Mouse (Mus musculus) gastrocnemius, adult 2 months (tissue): Measurements from ENCODE around the gene Kdm2a. TPM values are rescaled to one million over a fixed set of nuclear protein-coding genes. Genes with fewer than 3 reads are reported as not detected.
A peak's percentile ranks its signal among the peaks of the same experiment; 100 is the strongest.

Experiments
- DNase-seq: peaks from one replicate; pipeline ENCODE4 v3.0.0; 2022
- H3K27ac ChIP-seq: fragments of 200-600 bp; 2 replicates; pipeline ENCODE4 v1.8.1; 2022; ENCODE audit warnings: mild to moderate bottlenecking
- H3K4me3 ChIP-seq: fragments of 200-600 bp; 2 replicates; pipeline ENCODE4 v1.8.1; 2022; ENCODE audit warnings: mild to moderate bottlenecking, moderate library complexity
- CTCF ChIP-seq: fragments of 200-600 bp; IDR thresholded peaks from 2 replicates; pipeline ENCODE4 v1.8.1; 2022; ENCODE audit warnings: antibody characterized with exemption, mild to moderate bottlenecking, moderate library complexity
- intact Hi-C: fragments of 180-260 bp; cut with DNase I; formaldehyde crosslinking; loops from one replicate; pipeline ENCODE4 v1.15.1; 2025
- total RNA-seq, 2 experiments: library from RNA; stranded (reverse); gene quantifications; 2 replicates each; pipeline ENCODE4 v1.2.3; 2021

The Kdm2a gene
- total RNA-seq, 2 experiments from 2014 or later, result 39.1 to 39.7 TPM

DNA sequence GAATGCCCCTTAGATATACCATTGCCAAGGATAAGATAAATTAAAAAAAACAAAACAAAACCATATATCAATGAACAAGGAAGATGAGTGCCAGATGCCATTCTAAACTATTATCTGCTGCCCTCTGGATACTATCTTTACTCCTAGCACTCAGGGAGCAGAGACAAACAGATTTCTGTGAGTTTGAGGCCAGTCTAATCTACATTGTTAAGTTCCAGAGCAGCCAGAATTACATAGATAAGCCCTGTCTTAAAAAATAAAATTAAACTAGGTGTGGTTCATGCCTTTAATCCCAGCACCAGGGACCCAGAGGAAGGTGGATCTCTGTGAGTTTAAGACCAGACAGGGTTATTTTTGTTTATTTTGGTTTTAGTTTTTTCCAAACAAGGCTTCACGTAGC, 51.6 kb downstream of the Kdm2a start:
- TF ChIP-seq CTCF, result no peak
- no peak overlapping the region for H3K4me3 ChIP-seq
- no peak overlapping the region for H3K27ac ChIP-seq
- DNase-seq, result no peak
- intact Hi-C loops, result no loop called here

DNA sequence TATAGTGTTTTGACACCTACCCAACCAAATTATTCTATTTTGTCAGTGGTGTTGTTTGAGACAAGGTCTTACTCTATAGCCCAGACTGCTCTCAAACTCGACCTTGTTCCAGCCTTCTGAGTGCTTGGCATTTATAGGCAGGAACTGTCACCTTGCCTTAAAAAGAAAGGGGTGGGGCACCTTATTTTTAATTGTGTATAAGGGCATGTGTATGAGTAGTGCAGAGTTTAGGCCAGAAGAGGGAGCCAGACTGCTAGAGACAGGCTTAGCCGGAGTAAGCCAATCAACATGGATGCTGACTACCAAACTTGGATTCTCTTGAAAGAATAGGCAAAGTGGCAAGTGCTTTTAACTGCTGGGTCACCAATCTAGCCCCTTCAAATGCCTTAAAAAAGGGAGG, 59.9 kb downstream of the Kdm2a start:
- TF ChIP-seq CTCF, result peak; percentile 87
- no peak overlapping the region for H3K4me3 ChIP-seq
- intact Hi-C loops, result loop anchor here (2.0 to 5.0 kb wide), 2 partner anchors 44 to 79 kb away; no protein-coding TSS in a partner anchor
- peak; percentile 66 for DNase-seq
- H3K27ac ChIP-seq, result 0 out of 2 replicates have a peak overlapping the region, but pooled peaks have one; percentile 3

DNA sequence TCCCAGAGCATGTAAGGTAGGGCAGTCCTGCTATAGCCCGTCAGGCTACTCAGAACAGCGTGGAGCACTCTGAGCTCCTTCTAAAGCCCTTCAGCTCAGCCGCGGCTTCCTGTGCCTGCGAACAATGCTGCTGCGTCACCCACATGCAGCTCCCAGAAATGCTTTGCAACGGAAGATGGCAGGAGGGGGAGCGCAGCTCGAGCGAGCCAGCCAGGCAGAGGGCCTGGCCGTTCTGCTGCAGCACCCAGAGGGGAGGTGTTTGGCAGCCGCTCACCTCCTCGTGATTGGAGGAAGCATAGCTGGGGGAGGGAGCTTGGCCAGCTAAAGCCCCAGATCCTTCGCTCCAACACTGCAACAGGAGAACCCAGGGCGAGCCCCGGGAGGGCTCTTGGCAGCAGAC, 64.3 kb downstream of the Kdm2a start:
- peak; percentile 15; the same call in 1 of the 2 replicates for TF ChIP-seq CTCF
- intact Hi-C loops, result loop anchor here (5.0 kb wide), 1 partner anchor 64 kb away; the partner anchor contains the start of gene Kdm2a

DNA sequence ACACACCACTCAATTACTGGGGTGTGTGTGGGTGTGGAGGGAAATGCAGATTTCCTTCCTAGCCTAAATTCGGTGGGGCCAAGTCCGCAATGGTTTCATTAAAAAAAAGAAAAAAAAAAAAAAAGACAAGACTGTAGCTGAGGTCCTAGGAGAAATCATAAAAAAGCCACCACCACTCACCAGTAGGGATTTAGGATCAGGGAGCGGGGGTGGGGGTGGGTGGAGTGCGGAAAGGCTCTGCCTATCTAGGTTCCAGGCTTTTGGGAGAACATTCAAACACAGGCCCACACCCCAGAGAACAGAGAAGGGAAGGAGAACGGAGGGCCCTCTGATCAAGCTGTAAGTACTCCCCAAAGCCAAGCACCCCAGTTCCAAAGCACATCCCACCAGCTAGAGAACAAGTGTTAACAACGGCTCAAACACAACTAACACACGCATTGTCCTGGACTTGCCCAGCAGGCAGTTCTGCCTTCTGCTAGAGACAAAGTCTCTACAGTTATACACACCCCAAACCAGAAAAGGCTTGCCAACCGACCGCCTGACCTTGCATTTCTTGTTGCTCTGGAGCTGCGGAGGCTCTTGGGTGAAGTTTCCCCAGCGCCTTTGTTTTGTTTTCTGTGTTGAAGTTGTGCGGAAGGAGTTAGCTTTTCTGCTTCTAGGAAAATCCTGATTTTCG, 64.8 kb downstream of the Kdm2a start:
- Histone ChIP-seq H3K27ac (peak overlapping the region; percentile 93), H3K4me3 (peak overlapping the region; percentile 87)
- intact Hi-C loops, result loop anchor here (5.0 kb wide), 1 partner anchor 64 kb away; the partner anchor contains the start of gene Kdm2a
- no peak for TF ChIP-seq CTCF
- DNase-seq, result peak; percentile 53

More for the DNA sequence above, 64.3 kb downstream of the Kdm2a start:
- H3K4me3 ChIP-seq, result peak overlapping the region; percentile 87
- DNase-seq, result peak; percentile 98
- peak overlapping the region; percentile 93 for H3K27ac ChIP-seq

DNA sequence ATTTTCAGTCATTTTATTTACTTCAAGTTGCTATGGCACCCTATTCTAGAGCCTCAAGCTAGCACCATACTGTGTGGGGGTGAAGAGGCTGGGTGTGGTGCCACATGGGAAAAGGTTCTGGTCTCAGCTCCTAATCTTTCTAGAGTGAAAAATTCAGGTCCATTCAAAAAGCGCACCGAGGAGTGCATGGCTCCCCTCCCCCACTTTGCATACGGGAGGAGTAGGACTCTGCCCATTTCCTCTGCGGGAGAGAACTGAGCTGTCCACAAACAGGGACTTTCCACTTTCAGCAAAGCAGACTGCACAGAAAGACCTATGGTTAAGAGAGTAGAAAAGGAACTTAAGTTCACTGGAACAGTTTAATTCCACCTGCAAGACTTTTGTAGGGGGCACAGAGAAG, 65.4 kb downstream of the Kdm2a start:
- intact Hi-C loops, result loop anchor here (5.0 kb wide), 1 partner anchor 65 kb away; the partner anchor contains the start of gene Kdm2a
- H3K4me3 ChIP-seq, result peak overlapping the region; percentile 87
- peak; percentile 47 for DNase-seq
- TF ChIP-seq CTCF, result no peak
- H3K27ac ChIP-seq, result peak overlapping the region; percentile 93

DNA sequence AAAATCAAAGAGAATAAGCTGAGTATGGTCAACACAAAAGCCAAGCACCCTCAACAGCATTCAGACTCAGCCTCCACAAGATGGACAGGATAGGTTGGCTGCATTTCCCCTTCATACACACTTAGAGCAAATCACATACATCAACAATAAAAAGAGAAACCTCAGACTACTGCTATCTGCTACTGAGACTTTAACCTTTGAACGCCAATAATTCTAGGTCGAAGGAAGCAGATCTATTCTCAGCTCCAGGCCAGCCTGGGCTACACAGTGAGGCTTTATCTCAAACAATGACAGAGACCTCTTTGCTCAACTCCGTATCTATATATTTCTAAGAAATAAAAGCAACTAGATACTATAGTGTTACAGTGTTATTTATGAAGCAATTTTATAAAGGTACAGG, 66.8 kb downstream of the Kdm2a start:
- Histone ChIP-seq H3K4me3 (peak overlapping the region; percentile 87; the same call in 1 of the 2 replicates), H3K27ac (no peak overlapping the region)
- TF ChIP-seq CTCF, result no peak
- DNase-seq, result no peak
- intact Hi-C loops, result loop anchor here (5.0 kb wide), 1 partner anchor 66 kb away; the partner anchor contains the start of gene Kdm2a

DNA sequence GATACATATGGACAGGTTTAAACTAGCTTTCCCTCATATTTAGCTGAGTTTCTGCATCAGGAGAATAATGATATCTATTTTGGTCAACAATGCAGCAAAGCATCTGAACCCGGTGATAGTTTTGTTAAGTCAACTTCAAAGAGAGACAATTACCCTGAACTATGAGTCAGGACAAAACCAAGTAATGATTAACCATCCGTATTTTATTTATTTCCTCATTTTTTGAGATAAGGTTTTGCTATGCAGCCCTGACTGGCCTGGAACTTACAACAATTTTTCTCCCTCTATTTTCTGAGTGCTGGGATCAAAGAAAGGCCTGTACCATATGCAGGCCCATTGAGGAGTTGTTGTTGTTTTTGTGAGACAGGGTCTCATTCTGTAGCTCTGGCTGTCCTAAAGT, 67.5 kb downstream of the Kdm2a start:
- no peak for DNase-seq
- Histone ChIP-seq H3K4me3 (no peak overlapping the region), H3K27ac (no peak overlapping the region)
- intact Hi-C loops, result loop anchor here (5.0 kb wide), 1 partner anchor 67 kb away; the partner anchor contains the start of gene Kdm2a
- TF ChIP-seq CTCF, result no peak

DNA sequence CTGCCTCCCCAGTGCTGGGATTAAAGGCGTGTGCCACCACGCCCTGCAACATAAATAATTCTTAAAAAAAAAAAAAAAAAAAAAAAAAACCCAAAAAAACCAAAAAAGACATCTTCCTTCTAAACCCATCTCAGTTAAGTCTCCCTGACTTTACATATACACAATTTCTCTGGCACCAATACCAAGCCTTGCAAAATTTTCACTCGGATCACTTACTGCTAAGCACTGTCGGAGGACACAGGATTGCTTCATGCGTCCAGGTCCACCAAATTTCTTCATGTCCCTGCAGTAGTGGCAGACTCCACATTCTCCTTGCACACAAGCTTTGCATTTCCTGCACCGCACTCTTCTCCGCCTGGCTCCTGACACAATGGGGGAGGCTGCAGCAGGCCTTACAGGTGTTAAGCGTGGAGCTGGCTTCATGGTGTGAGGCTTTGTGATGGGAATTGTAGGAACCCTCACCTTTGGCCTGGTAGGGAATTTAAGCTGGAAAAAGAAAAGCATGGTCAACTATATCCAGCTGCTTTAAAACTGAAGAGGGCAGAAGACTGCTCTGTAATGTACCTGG, 69.3 kb downstream of the Kdm2a start:
- DNase-seq, result no peak
- intact Hi-C loops, result no loop called here
- no peak overlapping the region for H3K4me3 ChIP-seq
- no peak overlapping the region for H3K27ac ChIP-seq
- no peak for TF ChIP-seq CTCF

DNA sequence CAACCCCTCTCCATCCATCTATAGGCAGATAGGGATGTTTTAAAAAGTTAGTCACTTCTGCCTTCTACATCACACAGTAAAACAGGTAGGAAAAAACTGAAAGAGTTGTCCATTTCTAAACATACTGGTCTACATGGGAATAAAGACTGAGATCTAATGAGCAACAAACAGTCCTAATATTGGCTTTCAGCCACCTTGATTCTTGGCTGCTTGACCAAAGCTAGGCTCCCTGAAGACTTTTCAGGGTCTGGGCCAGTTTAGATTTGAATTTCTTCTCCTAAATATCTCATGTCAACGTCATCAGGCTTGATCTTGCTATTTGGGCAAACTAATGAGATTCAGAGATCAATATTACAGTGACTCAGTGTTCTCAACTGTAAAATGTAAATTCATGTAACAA, 71.2 kb downstream of the Kdm2a start:
- peak overlapping the region; percentile 67; the same call in 1 of the 2 replicates for H3K27ac ChIP-seq
- DNase-seq, result no peak
- no peak overlapping the region for H3K4me3 ChIP-seq
- TF ChIP-seq CTCF, result no peak
- intact Hi-C loops, result no loop called here

DNA sequence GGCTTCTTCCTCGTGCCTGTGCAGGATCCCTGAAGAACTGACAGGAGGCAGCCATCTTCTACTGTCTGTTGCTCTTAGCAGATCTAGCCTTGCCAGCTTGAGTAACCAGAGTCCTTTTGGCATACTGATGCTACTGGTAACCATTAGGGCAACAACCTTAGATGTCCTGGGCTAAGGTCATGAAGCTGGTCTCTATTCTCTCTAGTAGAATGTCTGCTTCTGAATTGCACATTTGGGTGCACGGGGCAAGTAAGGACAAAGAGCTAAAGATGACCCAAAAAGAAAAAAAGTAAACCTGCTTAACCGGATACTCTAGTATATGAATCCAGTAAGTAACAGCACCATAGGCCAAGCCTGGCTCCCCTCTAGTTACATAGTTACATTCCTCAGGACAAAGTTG, 72.0 kb downstream of the Kdm2a start:
- DNase-seq, result no peak
- TF ChIP-seq CTCF, result no peak
- intact Hi-C loops, result no loop called here

DNA sequence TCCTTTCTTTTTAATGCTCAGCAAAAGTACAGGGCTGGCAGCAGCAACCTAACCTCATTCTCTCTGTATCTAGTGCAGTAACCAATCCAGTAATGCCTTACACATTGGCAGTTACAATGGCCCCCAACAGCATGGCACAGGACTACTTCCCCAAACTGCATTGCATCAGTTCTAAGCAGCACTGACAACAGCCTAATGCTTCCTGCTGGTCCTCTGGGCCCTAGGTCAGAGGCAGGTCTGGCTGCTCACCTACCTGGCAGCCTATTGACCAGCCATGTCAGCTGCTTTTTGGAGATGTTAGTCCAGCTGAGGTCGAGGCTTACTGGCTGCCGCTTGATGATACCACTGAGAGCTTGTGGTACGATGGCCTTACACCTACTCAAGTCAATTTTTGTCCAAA, 76.0 kb downstream of the Kdm2a start:
- no peak for DNase-seq
- no peak overlapping the region for H3K4me3 ChIP-seq
- intact Hi-C loops, result no loop called here
- no peak for TF ChIP-seq CTCF
- no peak overlapping the region for H3K27ac ChIP-seq

More for the DNA sequence above, 72.0 kb downstream of the Kdm2a start:
- Histone ChIP-seq H3K27ac (peak overlapping the region; percentile 67), H3K4me3 (no peak overlapping the region)

DNA sequence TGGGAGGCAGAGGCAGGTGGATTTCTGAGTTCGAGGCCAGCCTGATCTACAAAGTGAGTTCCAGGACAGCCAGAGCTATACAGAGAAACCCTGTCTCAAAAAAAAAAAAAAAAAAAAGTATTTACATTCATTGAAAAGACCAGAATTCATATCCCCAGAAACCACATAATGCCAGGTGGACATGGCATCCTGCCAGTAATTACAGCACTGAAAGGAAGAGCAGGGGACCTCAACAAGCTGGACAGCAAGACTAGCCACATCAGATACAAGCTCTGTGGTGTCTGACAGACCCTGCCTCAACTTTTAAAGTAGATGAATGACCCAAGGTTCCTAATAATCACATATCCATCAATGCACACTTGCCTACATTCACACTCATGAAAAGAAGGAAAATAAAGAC, 76.5 kb downstream of the Kdm2a start:
- Histone ChIP-seq H3K27ac (no peak overlapping the region), H3K4me3 (no peak overlapping the region)
- intact Hi-C loops, result no loop called here
- no peak for TF ChIP-seq CTCF
- DNase-seq, result no peak

DNA sequence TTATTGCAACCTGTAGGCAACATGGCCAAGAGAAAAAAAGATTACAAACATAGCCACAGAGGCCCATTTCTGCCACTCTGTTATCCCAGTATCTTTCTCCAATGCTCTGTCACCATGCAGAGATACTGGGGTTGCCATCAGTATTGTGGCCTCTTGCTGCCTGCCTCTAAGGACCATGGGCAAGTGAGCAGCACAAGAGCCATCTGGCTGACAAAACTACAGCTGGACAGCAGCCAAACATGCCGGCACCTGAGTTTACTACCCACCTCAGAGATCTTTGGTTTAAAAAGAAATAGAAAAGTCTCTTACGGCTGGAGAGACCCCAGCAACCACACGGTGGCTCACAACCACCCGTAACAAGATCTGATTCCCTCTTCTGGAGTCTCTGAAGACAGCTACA, 78.8 kb downstream of the Kdm2a start:
- H3K27ac ChIP-seq, result no peak overlapping the region
- no peak overlapping the region for H3K4me3 ChIP-seq
- intact Hi-C loops, result no loop called here

More for the DNA sequence above, 78.8 kb downstream of the Kdm2a start:
- no peak for DNase-seq
- TF ChIP-seq CTCF, result no peak
